Mouse (Mus musculus) testis, adult 2 months (tissue): ENCODE measurements at regions not wholly inside any gene's neighbourhood (a gene's known extent, or its start where the extent isn't known, plus 50 kb on each side); places are given as distances from the start of the nearest gene placed in this dataset.

Experiments
- H3K27ac ChIP-seq: fragments of 200-500 bp; 2 replicates; pipeline ENCODE4 v1.5.1; 2012; ENCODE audit warnings: low read depth, low read length; ENCODE audit not compliant: control insufficient read depth, insufficient read depth
- H3K27me3 ChIP-seq: fragments of 200-500 bp; 2 replicates; pipeline ENCODE4 v1.6.1; 2012; ENCODE audit warnings: mild to moderate bottlenecking, low read length, moderate library complexity; ENCODE audit not compliant: control insufficient read depth, insufficient read depth
- H3K36me3 ChIP-seq: fragments of 200-500 bp; 2 replicates; pipeline ENCODE4 v1.6.1; 2012; ENCODE audit warnings: mild to moderate bottlenecking, low read length; ENCODE audit not compliant: control insufficient read depth, insufficient read depth
- H3K4me1 ChIP-seq: fragments of 200-500 bp; 2 replicates; pipeline ENCODE4 v1.6.1; 2012; ENCODE audit warnings: low read length; ENCODE audit not compliant: control insufficient read depth, insufficient read depth
- H3K4me3 ChIP-seq: fragments of 200-500 bp; 2 replicates; pipeline ENCODE4 v1.5.1; 2012; ENCODE audit warnings: low read depth, mild to moderate bottlenecking, low read length, moderate library complexity, mixed read lengths; ENCODE audit not compliant: control insufficient read depth
- CTCF ChIP-seq: fragments of 200-500 bp; IDR thresholded peaks from 2 replicates; pipeline ENCODE4 v1.5.1; 2012; ENCODE audit warnings: low read depth, mild to moderate bottlenecking, inconsistent platforms, low read length, moderate library complexity; ENCODE audit not compliant: control insufficient read depth, insufficient read depth, insufficient replicate concordance
- POLR2A ChIP-seq: fragments of 200-500 bp; IDR thresholded peaks from 2 replicates; pipeline ENCODE4 v1.6.1; 2012; ENCODE audit warnings: low read depth, mild to moderate bottlenecking, inconsistent platforms, low read length, moderate library complexity; ENCODE audit not compliant: control insufficient read depth

- H3K36me3 ChIP-seq, result no peaks in the 10 kb centered on the region
- no peaks in the 10 kb centered on the region for H3K27me3 ChIP-seq
- TF ChIP-seq CTCF, result no peak
- TF ChIP-seq POLR2A, result no peak
- no peak overlapping the region for H3K4me3 ChIP-seq
- H3K27ac ChIP-seq, result no peak overlapping the region; the same call in 1 of the 2 replicates
- peaks cover 4% of the 10 kb centered on the region; the same call in 1 of the 2 replicates for H3K4me1 ChIP-seq
Measured at GRCm38 (mm10) chr9:42196552-42196951, 67.5 kb downstream of the Sc5d start.

GRCm38 (mm10) chr9:42196110-42196509 is 67.9 kb downstream of the Sc5d start:
- no peak for TF ChIP-seq POLR2A
- TF ChIP-seq CTCF, result no peak
- H3K4me3 ChIP-seq, result no peak overlapping the region
- no peaks in the 10 kb centered on the region for H3K36me3 ChIP-seq
- H3K27me3 ChIP-seq, result no peaks in the 10 kb centered on the region
- H3K4me1 ChIP-seq, result peaks cover 4% of the 10 kb centered on the region; the same call in 1 of the 2 replicates
- H3K27ac ChIP-seq, result peak overlapping the region; percentile 15; the same call in 1 of the 2 replicates

DNA sequence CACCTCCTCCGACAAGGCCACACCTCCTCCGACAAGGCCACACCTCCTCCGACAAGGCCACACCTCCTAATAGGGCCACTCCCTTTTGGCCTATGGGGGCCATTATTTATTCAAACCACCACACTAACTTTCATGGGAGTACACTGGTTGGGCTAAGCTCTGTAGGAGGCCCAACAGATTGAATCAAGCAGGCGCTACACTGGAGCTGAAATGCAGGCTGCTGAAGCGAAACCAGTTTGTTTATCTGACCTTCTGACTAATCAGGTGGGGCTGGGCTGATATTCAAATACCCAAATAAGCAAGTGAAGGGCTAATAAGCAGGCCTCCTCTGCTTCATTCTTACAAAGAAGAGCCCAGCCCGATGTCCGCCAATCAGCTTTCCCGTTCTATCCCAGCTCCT is 68.4 kb downstream of the Sc5d start:
- TF ChIP-seq POLR2A, result no peak
- no peak for TF ChIP-seq CTCF
- Histone ChIP-seq H3K4me1 (peaks cover 4% of the 10 kb centered on the region; the same call in 1 of the 2 replicates), H3K27me3 (no peaks in the 10 kb centered on the region), H3K4me3 (no peak overlapping the region), H3K27ac (peak overlapping the region; percentile 15; the same call in 1 of the 2 replicates), H3K36me3 (no peaks in the 10 kb centered on the region)

DNA sequence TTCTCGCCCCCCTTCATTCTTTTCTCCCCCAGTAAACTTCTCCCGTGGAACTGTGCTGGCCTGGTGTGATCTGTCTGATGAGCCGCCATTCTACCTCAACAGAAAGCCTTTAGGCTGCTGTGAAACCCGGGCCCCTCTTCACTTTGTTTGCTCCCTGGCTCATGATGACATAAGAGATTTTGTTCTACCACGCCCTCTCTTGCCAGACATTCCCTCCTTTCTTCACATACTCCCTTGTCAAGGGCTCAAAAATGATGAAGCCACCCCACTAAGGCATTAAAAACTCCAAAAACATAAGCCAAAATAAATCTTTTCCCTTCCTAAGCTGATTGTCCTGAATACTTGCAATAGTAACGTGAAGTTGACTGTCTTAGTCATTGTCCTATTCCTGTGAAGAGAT is 69.1 kb downstream of the Sc5d start:
- no peak for TF ChIP-seq CTCF
- TF ChIP-seq POLR2A, result no peak
- Histone ChIP-seq H3K27me3 (no peaks in the 10 kb centered on the region), H3K36me3 (no peaks in the 10 kb centered on the region), H3K4me1 (peaks cover 4% of the 10 kb centered on the region; the same call in 1 of the 2 replicates), H3K27ac (no peak overlapping the region), H3K4me3 (no peak overlapping the region)

DNA sequence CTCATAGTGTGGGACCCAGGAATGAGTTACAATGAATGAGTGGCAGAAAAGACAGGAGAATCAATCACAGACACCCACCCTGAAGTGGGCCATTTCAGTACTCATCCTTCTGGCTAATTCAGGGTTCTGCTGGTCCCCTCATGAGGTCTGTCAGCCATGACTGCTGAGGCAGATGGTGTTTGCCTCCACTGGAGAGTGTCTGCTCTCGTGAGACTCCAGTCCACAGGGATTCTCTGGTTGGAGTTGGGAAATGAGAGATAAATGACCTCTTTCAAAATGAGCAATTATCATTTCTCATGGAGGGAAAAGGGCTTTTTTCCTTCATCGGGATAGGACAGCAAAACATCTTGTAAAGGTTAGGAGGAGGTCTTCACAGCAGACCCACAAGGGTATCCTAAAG is 69.9 kb downstream of the Sc5d start:
- Histone ChIP-seq H3K27me3 (no peaks in the 10 kb centered on the region), H3K36me3 (no peaks in the 10 kb centered on the region), H3K27ac (peak overlapping the region; percentile 57), H3K4me3 (no peak overlapping the region), H3K4me1 (peaks cover 4% of the 10 kb centered on the region; the same call in 1 of the 2 replicates)
- TF ChIP-seq CTCF (no peak), POLR2A (no peak)

GRCm38 (mm10) chr9:42192967-42193733 is 69.1 kb upstream of the Sorl1 start:
- Histone ChIP-seq H3K36me3 (no peaks in the 10 kb centered on the region), H3K27me3 (no peaks in the 10 kb centered on the region), H3K27ac (peak overlapping the region; percentile 57), H3K4me3 (no peak overlapping the region), H3K4me1 (peaks cover 4% of the 10 kb centered on the region; the same call in 1 of the 2 replicates)
- TF ChIP-seq CTCF (no peak), POLR2A (no peak)

GRCm38 (mm10) chr9:42187371-42188228 is 63.5 kb upstream of the Sorl1 start:
- no peaks in the 10 kb centered on the region for H3K27me3 ChIP-seq
- no peak for TF ChIP-seq CTCF
- no peak for TF ChIP-seq POLR2A
- no peak overlapping the region for H3K4me3 ChIP-seq
- H3K4me1 ChIP-seq, result no peaks in the 10 kb centered on the region
- no peaks in the 10 kb centered on the region for H3K36me3 ChIP-seq
- H3K27ac ChIP-seq, result no peak overlapping the region
